Mouse (Mus musculus): ENCODE measurements around the gene Zfp493. TPM values are rescaled to one million over a fixed set of nuclear protein-coding genes. Genes with fewer than 3 reads are reported as not detected.
"Not testable (repeated sequence)": the region's sequence is repeated elsewhere in the genome, so short reads cannot be mapped to it uniquely, and the experiment has no call there.

The Zfp493 gene
- 1 to 10 TPM; 4.4 to 4.7 TPM for total RNA-seq (2021)
- long read RNA-seq, experiment 1, partial matches to known transcripts = 0 of 2 reads
- long read RNA-seq, experiment 1, other reads (novel, unspliced or antisense) = 1 of 2 reads
- long read RNA-seq, experiment 2, partial matches to known transcripts = 0 of 2 reads
- long read RNA-seq, experiment 2, other reads (novel, unspliced or antisense) = 1 of 2 reads

DNA sequence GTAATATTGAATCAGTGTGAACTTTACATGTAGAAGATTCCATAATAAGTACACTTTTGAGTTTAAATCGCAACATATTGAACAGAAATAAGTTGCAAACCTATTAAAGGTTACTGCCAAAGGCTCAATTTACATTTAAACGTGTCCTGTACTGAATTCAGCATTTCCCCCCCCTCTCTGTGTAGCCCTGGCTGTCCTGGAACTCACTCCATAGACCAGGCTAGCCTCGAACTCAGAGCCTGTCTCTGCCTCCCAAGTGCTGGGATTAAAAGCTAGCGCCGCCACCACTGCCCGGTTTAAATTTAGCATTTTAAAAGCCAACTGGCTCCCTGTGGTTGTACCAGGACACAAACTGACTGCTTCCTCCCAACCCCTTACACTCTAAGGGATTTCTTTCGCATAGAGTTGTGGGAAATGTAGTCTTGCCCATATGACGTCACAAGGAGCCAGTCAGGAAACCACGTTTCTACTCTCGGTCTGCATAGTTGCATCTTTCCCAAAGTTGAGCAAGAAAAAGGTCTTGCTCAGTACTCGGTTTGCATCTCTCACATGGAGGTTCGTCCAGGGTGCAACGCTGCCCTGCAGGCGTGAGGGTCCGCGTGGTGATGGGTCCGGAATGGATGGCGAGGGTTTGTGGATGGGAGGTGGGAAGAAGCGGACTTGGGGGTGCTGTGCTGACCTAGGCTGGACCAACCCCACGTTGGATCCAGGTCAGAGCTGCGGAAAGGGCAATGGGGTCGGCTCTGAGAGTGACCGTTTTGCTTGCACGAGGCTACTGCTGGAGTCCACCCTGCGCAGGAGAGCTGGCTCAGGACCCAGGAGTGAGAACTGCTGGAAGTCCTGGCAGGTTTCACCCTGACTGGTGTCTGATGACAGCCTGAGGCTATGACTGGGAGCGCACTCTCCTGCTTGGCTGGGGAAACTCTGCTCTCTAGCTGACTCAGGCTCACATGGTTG is at the start of gene Zfp493:
Gene Zfp493 (plus strand): TSS at position 429 of the 957 bp plus-strand sequence.
- intact Hi-C loops (cut with DNase I) = loop anchor here (1.0 to 5.0 kb wide), 2 partner anchors 24 to 33 kb away; partner anchors contain the start of genes Zfp273 and Zfp85

DNA sequence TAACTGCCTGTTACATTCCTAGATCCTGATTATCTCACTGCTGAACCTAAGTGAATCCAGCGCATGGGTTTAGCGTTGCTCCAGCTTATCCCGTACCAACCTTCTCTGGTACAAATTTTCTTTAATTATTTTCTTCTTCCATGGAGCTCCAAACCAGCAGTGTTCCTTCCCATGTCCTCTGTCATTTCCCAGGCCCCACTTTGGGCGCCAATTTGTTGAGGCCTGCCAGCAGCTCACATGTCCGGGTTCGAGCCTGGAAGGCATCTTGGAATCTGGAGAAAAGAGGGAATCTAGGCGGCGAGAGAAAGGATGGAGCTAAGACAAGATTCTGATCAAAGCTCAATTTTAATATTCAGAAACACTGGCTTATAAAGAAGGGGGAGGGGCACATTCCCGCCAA is 45.1 kb upstream of the Zfp493 start:
- intact Hi-C loops (cut with DNase I); H3K27ac ChIP-seq; H3K4me3 ChIP-seq; DNase-seq (ENCODE audit: extremely low spot score in 1 of 2, low spot score in 2 of 2): not testable (repeated sequence)

More for the DNA sequence above, at the start of gene Zfp493:
- DNase-seq (ENCODE audit: extremely low spot score in 1 of 2, low spot score in 2 of 2) = peak; percentile 57 to 62
- no peak for TF ChIP-seq CTCF (IDR thresholded peaks at IDR 0.05)
- H3K4me3 ChIP-seq = peak within 1 kb of the TSS; percentile 73
- peak within 1 kb of the TSS; percentile 22; the same call in 1 of the 2 replicates for H3K27ac ChIP-seq

DNA sequence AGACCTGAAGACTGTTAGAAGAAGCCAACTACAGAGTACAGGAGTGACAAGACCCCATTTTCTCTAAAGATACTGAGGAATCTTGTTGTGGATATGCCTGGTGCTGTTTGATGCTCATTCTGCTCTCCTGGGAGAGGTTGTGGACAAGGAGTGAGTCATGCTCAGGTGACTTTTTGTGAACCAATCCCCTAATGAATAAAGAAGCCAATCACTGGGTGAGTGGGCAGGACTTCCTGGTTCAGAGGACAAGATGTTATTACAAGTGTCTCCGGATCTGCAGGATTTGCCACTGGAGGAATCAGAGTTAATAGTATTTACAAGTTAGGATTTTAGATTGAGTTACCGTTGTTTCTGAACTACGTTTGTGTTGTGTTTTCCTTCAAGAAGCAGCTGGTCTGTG is 36.6 kb upstream of the Zfp493 start:
- no peak overlapping the region for H3K4me3 ChIP-seq
- intact Hi-C loops (cut with DNase I) = no loop called here
- DNase-seq (ENCODE audit: extremely low spot score in 1 of 2, low spot score in 2 of 2) = no peak
- no peak overlapping the region for H3K27ac ChIP-seq
- TF ChIP-seq CTCF (IDR thresholded peaks at IDR 0.05) = no peak

DNA sequence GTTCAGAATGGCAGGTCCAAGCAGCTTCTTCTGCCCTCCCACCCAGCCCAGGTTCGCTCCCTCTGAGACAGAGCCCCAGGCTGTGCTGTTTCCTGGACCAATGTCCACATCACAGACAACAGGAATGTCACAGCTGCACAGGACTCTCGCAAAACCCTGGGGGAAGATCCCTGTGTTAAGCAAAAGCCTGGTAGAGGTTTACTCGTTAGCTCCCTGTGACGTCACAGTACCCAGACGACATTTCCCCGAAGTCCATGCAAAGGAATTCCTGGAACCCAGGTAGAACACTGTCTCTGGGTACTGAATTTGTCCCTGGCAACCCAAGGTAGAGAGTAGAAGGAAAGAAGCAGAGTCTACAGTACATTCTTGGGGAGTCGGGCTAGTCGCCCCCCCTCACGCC is 35.6 kb upstream of the Zfp493 start:
- no peak for DNase-seq (ENCODE audit: extremely low spot score in 1 of 2, low spot score in 2 of 2)
- H3K4me3 ChIP-seq = no peak overlapping the region
- intact Hi-C loops (cut with DNase I) = no loop called here

DNA sequence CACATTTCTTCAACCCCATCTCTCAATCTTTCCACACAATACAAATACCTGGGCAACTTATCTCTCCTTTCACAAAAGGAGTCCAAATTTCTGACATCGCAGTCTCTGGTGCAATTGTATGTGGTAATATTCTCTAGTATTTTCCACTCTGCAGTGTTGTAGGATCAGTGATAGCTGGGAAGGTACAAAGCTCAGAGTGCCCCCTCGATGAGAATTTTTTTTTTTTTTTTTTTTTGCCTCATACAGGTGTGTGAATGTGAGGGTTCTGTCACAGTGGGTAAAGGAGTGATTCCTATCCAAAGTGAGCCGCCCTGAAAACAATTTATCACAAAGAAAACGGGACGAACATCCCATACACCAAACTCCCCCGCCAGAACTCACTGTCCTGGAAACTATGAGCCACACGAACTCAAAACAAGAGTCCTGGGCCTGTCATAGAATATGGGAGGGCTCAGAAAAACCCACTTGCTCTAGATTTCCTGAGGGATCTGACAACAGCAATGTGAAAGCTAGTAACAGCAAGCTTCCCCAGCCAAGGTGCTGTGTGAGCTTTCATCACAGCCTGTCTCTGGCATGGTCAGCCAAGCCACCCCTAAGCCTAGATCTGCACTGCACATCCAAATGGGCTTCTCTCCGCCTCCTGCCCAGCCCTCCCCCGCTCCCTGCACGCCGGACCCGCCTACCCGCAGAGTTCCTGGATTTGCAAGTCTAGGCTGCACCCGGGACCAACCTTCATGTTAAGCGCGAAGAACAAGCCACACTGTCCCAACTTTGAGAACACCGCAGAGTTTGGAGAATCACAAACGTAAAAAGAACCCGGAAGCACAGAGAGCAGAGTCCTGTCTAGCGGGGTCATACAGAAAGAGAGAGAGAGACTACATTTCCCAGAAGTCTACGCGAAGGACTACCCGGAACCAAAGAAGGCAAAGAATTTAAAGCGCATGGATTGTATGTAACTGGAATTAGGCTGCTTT is 24.9 kb upstream of the Zfp493 start, which contains the start of gene Zfp85:
Gene Zfp85 (minus strand): TSS at position 896 of the 974 bp plus-strand sequence.
- peak; percentile 46 to 51 for DNase-seq (ENCODE audit: extremely low spot score in 1 of 2, low spot score in 2 of 2)
- TF ChIP-seq CTCF (IDR thresholded peaks at IDR 0.05) = no peak
- intact Hi-C loops (cut with DNase I) = loop anchor here (1.0 to 10.0 kb wide), 4 partner anchors 25 to 250 kb away; partner anchors contain the start of genes Zfp493, Zfp58 and Zfp65
- Histone ChIP-seq H3K4me3 (peak within 1 kb of the TSS; percentile 62), H3K27ac (peak within 1 kb of the TSS; percentile 38)

More for the DNA sequence above, 35.6 kb upstream of the Zfp493 start:
- TF ChIP-seq CTCF (IDR thresholded peaks at IDR 0.05) = no peak
- no peak overlapping the region for H3K27ac ChIP-seq

DNA sequence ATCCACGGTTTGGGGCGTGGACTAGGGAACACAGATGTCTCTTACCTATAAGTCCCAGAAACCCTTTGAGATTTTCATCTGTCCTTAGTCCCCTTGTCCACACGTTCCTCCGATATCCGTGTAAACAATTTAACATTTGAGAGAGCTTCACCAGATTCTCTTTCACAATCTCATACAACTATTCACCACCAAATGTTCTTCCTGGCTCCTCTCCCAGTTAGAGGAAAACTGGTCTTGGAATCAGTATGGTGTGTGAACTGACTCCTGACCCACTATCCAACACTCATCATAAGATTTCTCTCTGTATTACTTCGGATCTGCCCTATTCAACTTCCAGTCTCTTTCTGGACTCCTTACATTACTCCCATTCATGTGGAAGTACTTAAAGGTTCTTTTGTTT is 23.7 kb upstream of the Zfp493 start:
- Histone ChIP-seq H3K27ac (no peak overlapping the region), H3K4me3 (no peak overlapping the region)
- no peak for TF ChIP-seq CTCF (IDR thresholded peaks at IDR 0.05)
- intact Hi-C loops (cut with DNase I) = loop anchor here (1.0 to 10.0 kb wide), 4 partner anchors 24 to 251 kb away; partner anchors contain the start of genes Zfp493, Zfp58 and Zfp65
- no peak for DNase-seq (ENCODE audit: extremely low spot score in 1 of 2, low spot score in 2 of 2)

DNA sequence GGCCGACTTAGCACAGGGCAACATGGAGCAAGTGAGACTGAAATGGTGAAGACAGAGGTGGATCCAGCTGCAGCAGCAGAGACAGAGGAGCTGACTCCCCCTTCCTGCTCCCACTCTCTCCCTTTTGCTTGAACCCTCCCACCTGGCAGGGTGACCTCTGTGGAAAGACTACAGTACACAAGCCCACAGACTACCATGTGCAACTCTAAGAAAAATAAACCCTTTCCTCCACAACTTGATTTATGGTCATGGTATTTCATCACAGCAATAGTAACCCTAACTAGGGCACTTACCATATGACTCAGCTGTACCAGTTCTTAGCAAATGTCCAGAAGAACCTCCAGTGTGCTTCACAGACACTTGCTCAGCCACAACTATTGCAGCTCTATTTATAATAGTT is 19.5 kb upstream of the Zfp493 start:
- intact Hi-C loops (cut with DNase I) = loop anchor here (10.0 kb wide), 1 partner anchor 255 kb away; the partner anchor contains the start of gene Zfp58
- Histone ChIP-seq H3K4me3 (no peak overlapping the region), H3K27ac (no peak overlapping the region)
- DNase-seq (ENCODE audit: extremely low spot score in 1 of 2, low spot score in 2 of 2) = no peak
- TF ChIP-seq CTCF (IDR thresholded peaks at IDR 0.05) = no peak

DNA sequence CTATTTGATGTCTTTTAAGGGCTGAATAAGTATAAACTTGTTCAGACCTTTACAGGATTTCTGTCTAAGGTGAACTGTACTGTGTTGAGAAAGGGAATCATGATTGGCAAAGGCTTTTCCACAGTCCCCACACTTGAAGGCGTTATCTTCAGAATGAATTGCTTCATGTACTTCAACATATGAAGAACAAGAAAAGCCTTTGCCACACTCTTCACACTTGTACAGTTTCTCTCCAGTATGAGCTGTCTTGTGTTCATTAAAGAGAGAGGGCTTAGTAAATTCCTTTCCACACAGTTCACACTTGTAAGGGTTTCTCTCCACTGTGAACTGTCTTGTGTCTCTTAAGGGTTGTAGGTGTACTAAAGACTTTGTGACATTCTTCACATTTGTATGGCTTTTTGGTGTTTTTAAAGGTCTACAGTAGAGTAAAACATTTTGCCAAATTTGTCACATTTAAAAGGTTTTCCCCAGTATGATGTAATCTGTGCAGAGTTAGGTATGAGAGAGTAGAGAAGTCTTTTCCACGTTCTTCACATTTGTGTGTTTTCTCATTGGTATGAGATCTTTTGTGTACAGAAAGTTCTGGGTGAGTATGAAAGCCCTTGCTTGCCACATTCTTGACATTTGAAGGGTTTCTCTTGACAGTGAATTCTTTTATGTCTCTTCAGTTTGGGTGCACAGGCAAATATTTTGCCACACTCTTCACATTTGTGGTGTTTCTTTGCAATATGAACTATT is 16.3 kb upstream of the Zfp493 start:
- no peak overlapping the region for H3K4me3 ChIP-seq
- TF ChIP-seq CTCF (IDR thresholded peaks at IDR 0.05) = no peak
- H3K27ac ChIP-seq = no peak overlapping the region
- DNase-seq (ENCODE audit: extremely low spot score in 1 of 2, low spot score in 2 of 2) = no peak
- intact Hi-C loops (cut with DNase I) = no loop called here

DNA sequence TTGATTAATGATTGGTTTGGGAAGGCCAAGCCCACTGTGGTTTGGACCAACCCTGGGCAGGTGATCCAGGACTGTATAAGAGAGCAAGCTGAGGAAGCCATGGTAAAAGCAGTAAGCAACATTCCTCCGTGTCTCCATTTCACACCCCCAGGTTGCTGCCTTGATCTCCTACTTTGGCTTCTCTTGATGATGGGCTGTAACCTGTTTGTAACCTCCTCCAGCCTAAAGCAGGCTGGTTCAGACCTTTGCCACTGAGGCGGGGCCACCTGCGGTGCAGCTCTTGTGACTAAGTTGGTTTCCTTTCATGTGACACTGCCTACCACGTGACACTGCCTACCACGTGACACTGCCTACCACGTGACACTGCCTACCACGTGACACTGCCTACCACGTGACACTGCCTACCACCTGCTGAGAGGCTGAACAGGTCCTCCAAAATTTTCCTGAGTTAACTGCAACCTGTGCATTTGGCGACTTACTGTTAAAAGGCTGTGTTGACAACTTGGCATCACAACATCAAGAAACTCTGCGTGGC is 12.5 kb downstream of the Zfp493 start:
- no peak for DNase-seq (ENCODE audit: extremely low spot score in 1 of 2, low spot score in 2 of 2)
- intact Hi-C loops (cut with DNase I) = no loop called here
- Histone ChIP-seq H3K27ac (no peak overlapping the region), H3K4me3 (no peak overlapping the region)
- no peak for TF ChIP-seq CTCF (IDR thresholded peaks at IDR 0.05)

DNA sequence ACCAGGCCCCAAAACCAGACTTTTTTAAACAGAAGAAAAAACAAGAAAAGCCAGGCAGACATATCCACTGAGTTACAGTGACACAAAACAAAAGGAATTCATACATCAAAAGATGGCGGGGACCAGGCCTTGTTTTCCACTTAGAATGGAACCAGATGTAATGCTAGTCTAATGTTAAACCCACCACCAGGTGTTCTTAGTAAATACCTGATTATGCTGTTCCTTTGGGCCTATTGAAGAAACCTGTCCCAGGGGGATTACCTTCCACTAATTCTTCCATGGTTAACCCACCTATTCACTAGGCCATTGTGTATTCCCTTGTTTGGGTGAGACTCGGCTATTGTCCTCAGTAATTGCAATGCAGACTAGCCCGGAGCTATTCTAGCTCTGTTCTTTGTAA is 19.1 kb downstream of the Zfp493 start:
- intact Hi-C loops (cut with DNase I) = no loop called here
- TF ChIP-seq CTCF (IDR thresholded peaks at IDR 0.05) = no peak

DNA sequence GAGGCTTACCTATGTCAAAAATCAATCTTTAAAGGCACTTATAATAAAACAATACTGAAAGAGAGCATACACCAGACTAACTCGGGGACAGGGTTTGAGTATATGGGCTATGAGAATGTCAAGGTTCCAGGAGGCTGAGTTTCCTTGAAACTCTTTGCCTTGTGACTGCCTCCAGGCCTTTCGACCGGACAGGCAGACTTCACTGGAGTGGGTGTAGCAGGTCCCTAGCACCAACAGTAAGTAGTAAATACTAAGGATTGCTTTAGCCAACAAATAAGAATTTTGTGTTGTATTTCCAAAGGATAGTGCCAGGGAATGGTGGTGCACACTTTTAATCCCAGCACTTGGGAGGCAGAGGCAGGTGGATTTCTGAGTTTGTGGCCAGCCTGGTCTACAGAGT is 19.7 kb downstream of the Zfp493 start:
- H3K4me3 ChIP-seq; H3K27ac ChIP-seq; DNase-seq (ENCODE audit: extremely low spot score in 1 of 2, low spot score in 2 of 2); intact Hi-C loops (cut with DNase I): not testable (repeated sequence)

More for the DNA sequence above, 19.1 kb downstream of the Zfp493 start:
- DNase-seq (ENCODE audit: extremely low spot score in 1 of 2, low spot score in 2 of 2) = no peak
- Histone ChIP-seq H3K27ac (no peak overlapping the region), H3K4me3 (no peak overlapping the region)

Measured in left cerebral cortex, adult 2 months (tissue).